Mouse (Mus musculus) erythroblast, embryonic 14.5 days (primary cell): ENCODE data around the gene Gm11032.

Source experiments
- GATA1 ChIP-seq: IDR thresholded peaks from 2 replicates; pipeline ENCODE4 v1.6.1; 2012; ENCODE audit warnings: low read length, inconsistent platforms, mixed read lengths
- TAL1 ChIP-seq: IDR thresholded peaks from 3 replicates; pipeline ENCODE4 v1.6.1; 2012; ENCODE audit warnings: low read length, inconsistent platforms, mixed read lengths

GRCm38 (mm10) chr11:4593491-4593848, 26.4 kb upstream of the Gm11032 start:
- TF ChIP-seq GATA1 (no peak), TAL1 (no peak)
